Mouse (Mus musculus) frontal cortex, postnatal 14 days (tissue): ENCODE data around the gene Crybb1.

Experiments
- DNase-seq, 2 experiments: peaks; one replicate each; pipeline ENCODE4 v3.0.0; 2022; ENCODE audit warnings: low spot score in 2 of 2

Gene Crybb1

DNA sequence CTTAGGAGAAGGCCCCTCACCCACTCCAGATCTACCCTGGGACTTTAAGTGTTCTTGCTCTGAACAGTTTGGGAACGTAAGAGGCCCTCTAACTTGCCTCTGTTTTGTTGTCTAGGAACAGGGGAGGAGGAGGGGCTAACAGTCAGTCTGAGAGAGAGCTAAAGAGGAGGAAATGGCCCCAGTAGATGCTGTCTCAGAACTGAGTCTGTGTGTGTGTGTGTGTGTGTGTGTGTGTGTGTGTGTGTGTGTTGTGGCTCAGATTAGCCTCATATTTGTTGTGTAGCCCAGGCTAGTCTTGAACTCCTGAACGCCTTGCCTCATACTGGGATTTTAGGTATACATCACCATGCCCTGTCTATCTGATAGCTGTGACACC, 31.0 kb downstream of the Crybb1 start:
- no peak for DNase-seq

DNA sequence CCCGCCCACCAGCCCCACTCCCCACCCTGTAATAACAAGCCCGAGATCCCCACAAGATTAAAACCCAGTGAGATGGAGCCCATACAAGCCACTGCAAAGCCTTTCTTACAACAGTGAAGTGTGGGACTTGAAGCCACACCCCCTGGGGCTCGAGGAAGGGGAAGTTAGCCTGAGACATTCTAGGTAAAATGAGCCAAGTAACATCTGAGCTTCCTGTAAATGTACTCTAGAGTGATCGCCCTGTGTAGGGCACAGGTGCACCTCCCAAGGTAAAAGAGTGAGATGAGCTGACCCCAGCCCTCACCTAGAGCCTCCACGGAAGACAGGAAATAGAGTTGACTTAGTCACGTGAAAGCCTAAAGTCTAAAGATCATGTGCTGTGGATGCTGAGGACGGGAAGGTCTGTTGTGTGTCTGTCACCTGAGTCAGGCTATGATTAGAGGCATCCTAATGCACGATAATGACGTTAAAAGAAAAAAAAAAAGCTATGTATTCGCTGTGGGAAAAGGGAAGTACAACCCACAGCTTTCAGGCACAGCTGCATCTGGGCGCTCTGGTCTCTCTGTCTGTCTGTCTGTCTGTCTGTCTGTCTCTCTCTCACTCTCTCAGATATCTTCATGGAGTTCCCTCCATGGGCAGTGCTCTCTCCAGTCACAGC, 31.5 kb downstream of the Crybb1 start:
- no peak for DNase-seq

DNA sequence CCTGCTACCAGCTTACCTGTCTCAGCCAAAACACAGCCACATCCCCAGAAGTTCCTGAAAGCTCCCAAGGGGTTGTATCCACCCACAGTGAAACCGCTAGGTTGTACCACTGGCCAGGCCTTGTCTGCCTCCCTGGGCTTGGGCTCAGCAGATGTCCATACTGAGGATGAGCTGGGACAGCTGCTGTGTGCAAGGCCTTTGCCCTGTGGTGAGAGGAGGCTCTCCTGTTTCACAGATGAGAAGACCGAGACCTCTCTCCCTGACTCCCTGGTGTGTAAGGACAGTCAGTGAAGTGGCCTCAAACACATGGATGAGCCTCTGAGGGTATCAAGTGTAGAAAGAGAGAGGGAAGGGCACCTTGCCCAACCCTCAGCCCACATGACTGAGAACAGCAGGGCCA, 32.0 kb downstream of the Crybb1 start:
- DNase-seq, result no peak

DNA sequence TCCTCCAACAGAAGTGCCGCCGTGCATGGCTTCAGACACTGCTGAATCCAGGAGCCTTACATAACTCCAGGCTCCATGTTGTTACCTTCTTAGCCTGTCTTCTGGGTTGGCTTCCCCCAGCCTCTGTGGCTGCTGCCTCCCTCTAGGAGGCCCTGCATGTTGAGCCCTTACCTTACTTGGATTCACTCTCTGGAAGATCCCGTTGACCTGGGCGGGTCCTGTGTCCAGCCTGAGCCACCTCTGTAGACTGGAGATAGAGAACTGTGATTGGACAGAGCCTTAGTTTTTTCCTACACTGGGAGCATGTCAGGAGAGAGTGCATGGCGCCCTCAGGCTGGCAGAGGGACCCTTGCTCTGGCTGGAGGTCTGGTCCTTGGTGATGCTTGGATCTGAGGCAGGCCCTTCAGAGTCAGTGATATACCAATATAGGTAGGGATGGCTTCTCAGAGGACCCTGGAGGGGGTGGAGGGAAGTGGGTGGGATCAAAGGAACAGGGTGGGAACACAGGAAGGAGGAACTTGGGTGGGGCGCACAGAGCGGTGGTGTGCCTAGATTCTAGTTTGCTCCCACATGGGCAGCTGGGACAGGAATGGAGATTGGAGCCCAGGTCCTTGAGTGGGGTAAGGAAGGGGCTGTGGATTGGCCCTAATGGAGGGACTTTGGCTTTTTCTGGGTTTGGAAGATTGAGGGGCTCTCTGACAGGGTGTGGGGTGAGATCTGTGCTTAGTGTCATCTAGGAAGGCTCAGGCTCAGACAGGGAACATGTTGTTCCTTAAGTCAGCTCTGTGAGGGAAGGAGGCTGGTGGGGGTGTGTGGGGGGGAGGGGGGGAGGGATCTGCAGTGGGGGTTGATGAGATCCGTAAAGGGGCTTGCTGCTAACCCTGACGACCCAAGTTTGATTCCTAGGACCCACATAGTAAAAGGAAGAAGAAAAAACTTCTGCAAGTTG, 32.9 kb downstream of the Crybb1 start:
- no peak for DNase-seq

DNA sequence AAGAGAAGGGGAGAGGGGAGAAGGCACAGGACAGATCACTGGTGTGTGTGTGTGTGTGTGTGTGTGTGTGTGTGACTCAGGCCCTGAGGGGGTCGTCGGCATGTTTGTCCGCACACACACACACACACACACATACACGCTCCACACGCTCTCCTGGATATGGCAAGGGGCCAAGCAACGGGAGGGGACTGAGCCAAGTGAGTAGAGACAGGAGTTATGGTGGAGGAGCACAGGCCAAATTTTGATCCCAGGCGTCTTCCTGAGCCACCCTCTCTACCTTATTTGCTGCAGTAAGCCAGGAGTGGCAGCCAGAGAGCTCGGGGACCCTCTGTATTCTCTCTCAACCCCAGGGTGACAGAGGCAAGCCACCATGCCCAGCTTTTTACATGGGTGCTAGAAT, 33.6 kb downstream of the Crybb1 start:
- no peak for DNase-seq

DNA sequence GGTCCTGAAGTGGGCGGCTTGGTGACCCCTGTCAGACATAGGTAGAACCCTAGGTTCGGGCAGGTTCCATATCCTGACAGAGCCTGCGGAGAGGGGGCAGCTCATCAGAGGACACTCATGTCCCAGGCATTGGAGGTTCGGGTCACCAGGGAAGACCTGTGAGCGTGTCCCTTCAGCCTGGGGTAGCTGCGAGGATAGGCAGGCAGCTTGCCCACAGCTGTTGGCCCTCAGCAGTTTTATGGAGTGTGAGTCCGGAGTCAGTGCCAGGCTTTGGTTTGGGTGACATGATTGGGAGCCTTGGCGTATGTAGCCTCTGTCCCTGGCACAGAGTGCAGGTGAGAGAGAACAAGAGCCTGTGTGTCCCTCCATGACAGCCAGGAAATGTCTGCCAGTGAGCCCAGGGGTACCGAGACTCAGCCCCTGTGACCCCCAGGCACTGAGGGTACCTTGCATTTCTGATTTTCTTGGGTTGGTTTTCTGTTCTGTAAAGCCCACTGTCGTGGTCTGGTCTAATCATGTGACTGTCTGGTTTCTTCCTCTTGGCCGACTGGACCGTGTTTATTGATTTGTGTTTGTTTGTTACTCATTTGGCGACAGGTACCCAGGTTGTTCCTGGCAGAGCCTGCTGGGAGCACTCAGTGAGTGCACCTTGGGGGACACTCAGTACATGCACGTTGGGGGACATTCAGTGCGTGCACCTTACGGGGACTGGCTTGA, 34.4 kb downstream of the Crybb1 start:
- no peak for DNase-seq

DNA sequence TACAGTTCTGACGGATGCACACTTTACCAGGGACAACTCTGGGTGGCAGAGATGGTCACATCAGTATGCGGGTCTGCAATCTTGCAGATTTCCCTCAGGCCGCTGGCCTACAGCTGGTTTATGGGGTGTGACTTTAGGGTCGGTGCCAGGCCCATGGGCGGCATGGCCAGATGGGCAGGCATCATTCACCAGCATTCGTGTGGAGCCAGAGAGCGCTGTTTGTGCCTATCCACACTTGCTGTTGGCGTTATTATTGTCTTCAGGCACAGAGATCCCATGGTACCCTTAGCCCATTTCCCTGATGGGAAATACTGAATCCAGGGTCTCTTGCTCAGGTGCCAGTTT, 34.9 kb downstream of the Crybb1 start:
- no peak for DNase-seq

DNA sequence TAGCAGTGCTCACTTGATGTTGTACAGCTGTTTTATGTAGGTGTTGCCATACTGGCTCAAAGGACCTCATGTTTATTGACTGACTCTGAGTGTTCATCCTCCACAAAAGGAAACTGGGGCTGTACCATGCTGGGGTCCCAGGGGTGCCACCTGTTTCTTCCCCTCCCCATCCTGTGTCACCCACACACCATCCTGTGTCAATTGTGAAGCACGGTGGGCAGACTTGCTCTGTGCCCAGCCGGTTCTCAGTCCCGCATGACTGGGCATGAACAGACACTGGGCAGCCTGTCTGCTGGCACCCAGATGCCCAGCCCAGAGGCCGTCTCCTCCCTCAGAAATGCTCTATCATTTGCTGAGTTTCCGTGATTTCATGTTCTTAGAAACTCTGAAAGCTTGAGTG, 36.3 kb downstream of the Crybb1 start:
- DNase-seq, result no peak

DNA sequence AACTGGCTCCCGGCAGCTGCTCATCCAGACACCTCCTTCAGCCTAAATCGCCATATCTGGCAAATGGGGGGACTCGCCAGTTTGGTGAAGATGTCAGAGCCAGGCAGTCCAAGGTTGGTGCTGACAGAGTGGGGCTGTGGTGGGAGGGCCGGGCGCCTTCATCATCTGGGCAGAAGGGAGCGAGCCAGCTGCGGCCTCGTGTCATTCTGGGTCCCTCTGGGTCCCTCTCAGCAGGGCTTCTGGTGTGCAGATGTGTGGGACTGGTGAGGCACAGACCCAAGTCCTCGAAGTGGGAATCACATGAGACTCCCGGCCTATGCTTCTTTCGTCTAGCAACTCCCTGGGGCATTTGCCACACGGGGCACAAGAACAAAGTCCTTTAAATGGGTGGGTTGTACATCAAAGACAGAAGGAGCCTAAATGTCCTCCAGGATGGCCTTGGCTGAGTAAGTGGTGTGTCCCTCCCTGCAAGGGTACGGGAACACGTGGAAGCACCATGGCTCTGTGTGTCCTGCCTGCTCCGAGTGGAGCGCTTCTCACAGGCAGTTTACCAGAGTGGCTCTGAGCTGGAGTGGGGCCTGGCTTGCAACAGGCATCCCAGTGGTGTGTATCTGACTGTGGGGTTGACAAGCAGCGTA, 36.8 kb downstream of the Crybb1 start:
- no peak for DNase-seq

DNA sequence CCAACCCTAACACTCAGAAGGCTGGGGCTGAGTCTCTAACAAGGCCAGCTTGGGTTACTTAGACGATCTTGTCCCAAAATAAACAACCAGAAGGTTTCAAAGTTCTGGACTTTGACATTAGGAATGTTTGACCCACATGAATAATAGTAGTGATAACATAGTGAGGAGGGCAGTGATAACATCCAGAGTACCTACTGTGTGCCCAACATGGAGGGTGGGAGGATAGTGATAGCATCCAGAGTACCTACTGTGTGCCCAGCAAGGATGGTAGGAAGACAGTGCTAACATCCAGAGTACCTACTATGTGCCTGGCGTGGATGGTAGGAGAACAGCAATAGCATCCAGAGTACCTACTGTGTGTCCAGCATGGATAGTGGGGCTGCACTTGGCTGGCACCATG, 38.2 kb downstream of the Crybb1 start:
- DNase-seq, result no peak

DNA sequence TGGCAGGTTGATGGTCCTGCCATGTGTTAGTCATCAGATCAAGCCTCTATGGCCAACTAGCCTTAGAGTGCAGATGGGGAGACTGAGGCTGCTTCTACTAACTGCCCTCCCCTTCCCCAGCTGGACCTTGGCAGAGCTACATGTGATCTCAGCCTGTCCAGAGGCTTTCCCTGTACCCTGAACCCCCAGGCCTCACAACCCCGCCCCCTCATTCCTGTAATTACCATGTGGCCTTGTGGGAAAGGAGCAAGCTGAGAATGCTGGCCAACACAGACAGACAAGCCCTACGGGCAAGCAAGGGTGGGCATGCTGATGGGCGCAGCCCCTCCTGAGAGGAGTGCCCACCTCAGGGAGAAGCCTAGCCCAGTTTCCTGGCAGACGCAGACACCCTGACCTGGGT, 39.1 kb downstream of the Crybb1 start:
- DNase-seq, result no peak

DNA sequence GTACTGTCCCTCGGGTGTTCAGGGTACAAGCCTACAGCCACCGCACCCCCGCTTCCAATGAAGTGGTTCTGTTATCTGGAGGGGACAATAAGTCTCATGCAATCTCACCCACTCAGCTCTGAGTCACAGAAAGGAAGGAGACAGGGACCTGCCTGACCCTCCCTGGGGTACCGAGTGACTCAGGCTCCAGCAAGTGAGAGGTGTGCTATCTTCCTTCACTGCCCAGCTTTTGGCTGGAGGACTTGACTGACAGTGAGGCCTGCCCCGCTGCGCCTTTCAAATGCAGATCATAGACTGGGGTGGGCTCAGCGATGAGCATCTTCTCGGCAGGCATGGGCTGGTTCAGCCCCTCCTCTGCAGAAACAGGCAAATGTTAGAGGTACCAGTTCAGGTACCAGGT, 39.5 kb downstream of the Crybb1 start:
- no peak for DNase-seq

DNA sequence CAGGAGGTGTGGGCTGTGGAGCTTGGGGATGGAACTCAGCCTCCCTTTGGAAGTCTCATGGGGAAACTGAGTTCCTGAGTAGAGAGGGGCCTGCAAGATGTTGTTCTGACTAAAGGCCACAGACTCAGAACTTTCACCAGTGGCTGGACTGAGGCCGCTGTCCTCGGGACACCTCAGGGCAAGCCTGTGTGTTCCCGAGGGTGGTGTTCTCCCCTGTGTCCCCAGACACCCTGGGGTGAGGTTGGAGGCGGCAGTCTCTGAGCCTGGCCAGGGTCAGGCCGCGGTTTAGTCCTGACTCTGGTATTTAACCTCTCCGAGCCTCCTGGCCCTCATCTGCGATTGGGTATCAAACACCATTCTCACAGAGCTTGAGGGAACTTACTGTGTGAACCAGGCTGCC, 39.9 kb downstream of the Crybb1 start:
- no peak for DNase-seq

DNA sequence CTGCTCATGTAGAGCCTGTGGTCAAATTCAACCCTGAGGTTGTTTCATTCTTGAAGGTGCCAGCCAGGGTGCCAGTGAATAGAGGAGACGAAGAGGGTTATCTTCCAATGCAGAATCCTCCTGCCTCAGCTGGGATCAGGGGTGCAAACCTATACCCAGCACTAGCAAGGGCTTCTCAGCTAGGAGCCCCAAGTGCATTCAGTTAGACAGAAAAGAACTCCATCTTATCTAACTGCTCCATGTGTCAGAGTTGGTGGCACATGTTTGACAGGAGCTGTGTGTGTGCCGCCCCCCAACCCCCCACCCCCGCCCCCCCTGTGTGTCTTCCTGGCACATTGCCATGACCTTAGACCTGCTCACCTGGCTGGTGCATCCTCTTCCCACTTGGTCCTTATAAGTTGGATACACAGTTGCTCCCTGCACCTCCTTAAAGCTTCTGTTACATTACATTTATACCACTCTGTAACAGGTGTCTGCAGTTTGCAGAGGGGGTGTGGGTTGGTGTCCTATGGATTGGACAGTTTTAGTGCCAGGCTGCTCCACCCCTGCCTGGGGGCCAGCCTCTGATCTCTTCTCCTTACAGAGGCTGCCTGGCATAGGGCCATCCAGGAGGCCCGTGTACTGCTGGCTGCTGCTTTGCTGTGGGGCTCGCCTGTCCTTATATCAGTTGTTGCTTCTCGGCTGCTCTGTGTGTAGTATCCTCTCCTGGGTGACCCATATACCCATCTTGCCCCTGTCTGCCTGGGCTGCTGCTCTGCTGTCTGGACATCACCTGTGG, 41.0 kb downstream of the Crybb1 start:
- DNase-seq, result no peak

DNA sequence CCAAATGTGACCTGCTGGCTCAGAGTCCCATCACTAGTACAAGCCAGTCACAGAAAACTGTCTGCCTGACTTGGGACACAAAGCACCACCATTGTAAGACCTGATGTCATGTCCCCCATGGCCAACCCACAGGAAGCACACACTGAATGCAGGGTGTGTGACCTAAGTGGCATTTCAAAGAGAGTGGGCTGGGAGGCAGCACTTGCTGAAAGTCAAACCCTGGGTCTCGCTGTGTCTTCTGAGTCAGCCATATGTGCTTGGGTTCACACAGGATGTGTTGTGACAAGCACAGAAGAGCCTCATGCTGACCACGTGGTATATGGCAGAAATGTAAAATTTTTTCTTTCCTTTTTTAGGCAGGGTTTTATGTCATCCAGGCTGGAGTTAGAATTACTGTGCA, 41.6 kb downstream of the Crybb1 start:
- no peak for DNase-seq

DNA sequence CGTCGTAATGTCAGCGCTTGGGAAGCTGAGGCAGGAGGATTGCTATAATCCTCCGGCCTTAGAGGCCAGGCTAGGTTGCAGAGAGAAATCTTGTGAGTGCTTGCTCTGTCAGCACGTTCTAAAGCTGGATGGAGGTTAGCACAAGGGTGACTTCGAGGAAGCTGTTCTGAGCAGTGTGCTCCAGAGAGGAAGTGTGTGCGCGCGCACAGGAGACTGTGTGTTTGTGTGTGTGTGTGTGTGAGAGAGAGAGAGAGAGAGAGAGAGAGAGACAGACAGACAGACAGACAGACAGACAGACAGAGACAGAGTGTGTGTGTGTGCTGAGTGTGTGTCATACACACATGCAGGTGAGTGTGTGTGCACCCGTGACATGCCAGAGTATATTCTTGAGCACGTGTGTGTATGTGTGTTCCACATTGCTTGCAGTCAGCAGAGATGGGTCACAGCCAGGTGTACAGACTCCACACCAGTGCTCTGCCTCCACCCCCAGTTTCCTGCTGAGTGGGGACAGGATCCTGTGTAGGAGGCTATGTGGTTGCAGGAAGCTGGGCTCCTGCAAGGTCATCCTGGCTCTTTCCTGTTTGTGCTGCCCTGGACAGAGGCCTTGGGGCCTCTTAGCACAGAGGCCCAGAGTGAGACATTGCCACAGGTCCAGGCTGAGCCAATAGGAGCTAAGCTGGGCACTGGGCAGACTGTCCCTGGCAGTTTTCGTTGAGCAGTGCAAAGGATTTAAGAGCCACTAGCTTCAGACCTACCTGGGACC, 42.8 kb downstream of the Crybb1 start:
- DNase-seq, result no peak

DNA sequence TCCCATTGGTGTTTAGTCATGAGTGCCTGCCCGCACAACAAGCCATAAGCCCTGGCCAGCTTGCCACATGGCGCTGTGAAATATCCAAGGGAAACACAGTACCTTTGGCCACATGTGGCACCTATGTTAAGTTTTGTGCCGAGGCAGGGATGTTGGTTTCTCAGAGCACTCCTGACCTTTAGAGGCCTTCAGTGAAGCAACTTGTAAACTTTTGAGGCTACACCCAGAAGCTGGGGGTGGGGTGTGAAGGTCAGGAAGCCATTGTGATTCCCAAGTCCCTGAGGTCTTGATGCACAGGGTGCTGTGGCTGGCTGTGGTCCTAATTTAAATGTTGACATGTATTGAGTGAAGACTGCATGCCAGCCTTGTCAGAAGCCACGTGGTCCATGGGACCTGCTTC, 43.8 kb downstream of the Crybb1 start:
- no peak for DNase-seq

DNA sequence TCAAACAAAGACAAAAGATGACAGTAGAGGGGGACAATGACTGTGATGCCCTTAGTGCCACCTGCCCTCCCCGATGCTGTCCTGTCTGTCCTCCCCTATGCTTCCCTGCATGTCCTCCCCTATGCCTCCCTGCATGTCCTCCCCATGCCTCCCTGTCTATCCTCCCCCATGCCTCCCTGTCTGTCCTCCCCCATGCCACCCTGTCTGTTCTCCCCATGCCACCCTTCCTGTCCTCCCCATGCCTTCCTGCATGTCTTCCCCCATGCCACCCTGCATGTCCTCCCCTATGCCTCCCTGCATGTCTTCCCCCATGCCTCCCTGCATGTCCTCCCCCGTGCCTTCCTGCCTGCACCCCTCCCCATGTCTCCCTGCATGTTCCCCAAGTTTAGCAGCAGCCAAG, 44.5 kb downstream of the Crybb1 start:
- no peak for DNase-seq

DNA sequence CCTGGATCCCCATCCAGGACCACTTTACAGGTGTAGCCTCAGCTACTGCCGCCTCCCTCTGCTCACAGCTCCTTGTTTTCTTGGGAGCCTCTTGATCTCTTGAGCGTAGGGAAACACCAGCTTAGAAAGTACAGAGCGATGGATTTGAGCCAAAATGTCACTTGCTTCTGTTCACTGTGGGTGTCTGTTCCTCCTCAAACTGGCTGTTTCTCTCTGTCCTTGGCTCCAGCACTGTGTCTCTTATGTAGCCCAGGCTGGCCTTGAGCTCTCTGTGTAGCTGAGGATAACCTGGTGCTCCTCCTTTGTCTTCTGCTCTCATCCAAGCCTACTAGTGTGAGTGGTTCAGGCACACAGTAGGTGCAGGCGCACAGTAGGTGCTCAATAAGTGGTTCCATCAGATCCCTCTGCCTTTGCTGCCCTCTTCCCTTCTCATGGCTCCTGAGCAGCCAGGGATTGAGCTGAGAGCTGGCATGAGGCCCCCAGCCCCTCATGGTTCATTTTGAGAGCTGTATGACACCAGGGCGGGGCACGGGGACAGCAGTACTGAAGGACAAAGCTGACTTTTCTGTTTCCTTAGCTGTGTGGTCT, 45.2 kb downstream of the Crybb1 start:
- DNase-seq, result no peak

DNA sequence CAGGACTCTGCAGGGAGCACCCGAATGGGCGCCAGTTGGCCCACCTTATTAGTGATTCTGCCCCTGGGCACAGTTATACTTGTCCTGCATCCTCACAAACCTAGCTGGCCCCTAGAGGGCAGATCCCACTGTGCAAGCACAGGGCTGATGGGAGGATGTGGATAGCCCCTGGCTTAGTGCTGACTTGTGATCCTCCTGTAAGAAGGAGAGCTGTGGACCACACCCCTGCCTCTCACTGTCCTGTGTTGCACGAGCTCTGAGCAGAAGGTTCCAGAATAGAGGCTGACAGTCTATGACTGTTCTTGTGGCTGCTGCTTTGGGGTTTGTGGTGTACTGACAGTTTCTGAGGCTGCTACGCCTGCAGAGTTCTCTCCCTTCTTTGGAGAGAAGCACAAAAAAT, 46.1 kb downstream of the Crybb1 start:
- no peak for DNase-seq
